Mouse (Mus musculus) midbrain, embryonic 11.5 days (tissue): ENCODE measurements around the gene Sgpl1. TPM values are rescaled to one million over a fixed set of nuclear protein-coding genes. Genes with fewer than 3 reads are reported as not detected.

Experiments used
- ATAC-seq: fragments of 200-750 bp; cut with Nextera tagmentation; 2 replicates; pipeline ENCODE4 v1.8.0; 2017; ENCODE audit warnings: moderate TSS enrichment, moderate library complexity; ENCODE audit not compliant: low FRiP score
- DNase-seq: peaks from one replicate; pipeline ENCODE4 v3.0.0; 2015; ENCODE audit warnings: low spot score; ENCODE audit errors: missing footprints
- H3K27ac ChIP-seq: fragments of 300-500 bp; sonication (generic); 2 replicates; pipeline ENCODE4 v1.5.1; 2014; ENCODE audit warnings: low read depth, low read length
- H3K27me3 ChIP-seq: fragments of 300-500 bp; sonication (generic); 2 replicates; pipeline ENCODE4 v1.6.1; 2014; ENCODE audit warnings: mild to moderate bottlenecking, low read length, moderate library complexity, mixed read lengths; ENCODE audit not compliant: control insufficient read depth, insufficient read depth
- H3K36me3 ChIP-seq: fragments of 300-500 bp; sonication (generic); 2 replicates; pipeline ENCODE4 v1.6.1; 2014; ENCODE audit warnings: mild to moderate bottlenecking, low read length, moderate library complexity, mixed read lengths; ENCODE audit not compliant: control insufficient read depth, insufficient read depth
- H3K4me1 ChIP-seq: fragments of 300-500 bp; sonication (generic); 2 replicates; pipeline ENCODE4 v1.6.1; 2014; ENCODE audit warnings: low read length; ENCODE audit not compliant: control insufficient read depth, insufficient read depth
- H3K4me2 ChIP-seq: fragments of 300-500 bp; sonication (generic); 2 replicates; pipeline ENCODE4 v1.6.1; 2014; ENCODE audit warnings: mild to moderate bottlenecking, moderate library complexity
- H3K4me3 ChIP-seq: fragments of 300-500 bp; sonication (generic); 2 replicates; pipeline ENCODE4 v1.5.1; 2014; ENCODE audit warnings: low read depth, low read length
- H3K9ac ChIP-seq: fragments of 300-500 bp; sonication (generic); 2 replicates; pipeline ENCODE4 v1.6.1; 2014; ENCODE audit warnings: low read length
- H3K9me3 ChIP-seq: fragments of 300-500 bp; sonication (generic); 2 replicates; pipeline ENCODE4 v1.6.1; 2016; ENCODE audit warnings: low read length; ENCODE audit not compliant: control insufficient read depth
- WGBS: fragments of 180-500 bp; shearing (Covaris S2); extraction: QIAGEN DNeasy Blood & Tissue Kit; methylation state at CpG from one replicate; pipeline ENCODE4 v1.1.7; 2014; 5-methylcytosine and 5-hydroxymethylcytosine counted together
- polyA plus RNA-seq: library from polyadenylated mRNA; unstranded; fragments of >200 nt; fragmentation: Nextera tagmentation; extraction: Ambion mirVana; gene quantifications from 2 replicates; pipeline ENCODE4 v1.2.1, GENCODE M21; 2014

Sgpl1 gene
- polyA plus RNA-seq, result 78.0 and 80.7 TPM in 2 replicates

DNA sequence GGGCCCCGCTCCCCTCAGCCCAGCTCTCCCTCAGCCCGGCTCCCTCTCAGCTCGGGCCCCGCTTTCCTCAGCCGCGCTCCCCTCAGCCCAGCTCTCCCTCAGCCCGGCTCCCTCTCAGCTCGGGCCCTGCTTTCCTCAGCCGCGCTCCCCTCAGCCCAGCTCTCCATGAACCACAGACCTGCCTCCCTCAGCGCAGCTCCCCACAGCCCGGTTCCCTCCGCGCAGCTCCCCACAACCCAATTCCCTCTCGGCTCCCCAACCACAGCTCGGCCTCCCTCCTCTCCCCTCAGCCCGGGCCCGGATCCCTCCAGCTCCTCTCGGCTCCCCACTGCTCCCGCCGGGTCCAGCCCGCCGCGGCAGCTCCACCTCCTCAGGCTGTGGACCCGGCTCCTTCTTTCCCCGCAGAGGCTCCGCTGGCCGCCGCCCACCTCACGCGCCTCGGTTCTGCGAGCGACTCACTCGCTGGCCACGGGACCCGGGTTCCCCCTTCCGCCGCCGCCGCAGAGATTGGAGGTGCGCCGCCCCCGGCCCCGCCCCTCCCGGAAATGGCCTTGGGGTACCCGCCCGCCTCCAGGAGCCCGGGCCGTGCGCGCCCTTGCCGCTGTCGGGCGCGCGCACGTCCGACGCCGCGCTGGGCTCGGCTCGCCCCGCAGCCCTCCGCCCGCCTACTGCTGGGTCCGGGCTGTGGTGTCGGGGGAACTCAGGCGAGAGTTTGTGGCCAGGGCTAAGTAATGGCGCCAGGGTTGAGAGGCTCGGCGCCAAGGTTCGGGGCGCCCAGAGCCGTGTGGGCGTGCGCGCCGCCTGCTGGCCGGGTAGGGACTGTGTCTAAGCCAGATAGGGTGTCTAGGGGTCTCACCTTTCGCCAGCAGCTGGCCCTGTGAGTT, at the start of gene Sgpl1:
Gene Sgpl1, minus strand, starts transcription at position 547 of the 884 bp plus-strand sequence.
- Histone ChIP-seq H3K4me2 (peak within 1 kb of the TSS; percentile 81), H3K27me3 (no peaks in the 10 kb centered on the region), H3K9me3 (no peaks in the 10 kb centered on the region), H3K27ac (peak within 1 kb of the TSS; percentile 78), H3K9ac (peak within 1 kb of the TSS; percentile 79), H3K36me3 (no peaks in the 10 kb centered on the region), H3K4me3 (peak within 1 kb of the TSS; percentile 73), H3K4me1 (peaks cover 5% of the 10 kb centered on the region)
- DNase-seq, result peak; percentile 99
- peak; percentile 87 for ATAC-seq
- WGBS, result under 1% methylated on average over 82 of the region's 82 CpGs

- no peak overlapping the region for H3K9ac ChIP-seq
- ATAC-seq (no peak), DNase-seq (no peak)
- no peaks in the 10 kb centered on the region for H3K9me3 ChIP-seq
- no peaks in the 10 kb centered on the region for H3K36me3 ChIP-seq
- H3K4me1 ChIP-seq, result peaks cover 10% of the 10 kb centered on the region
- WGBS, result 93% methylated on average over 5 of the region's 5 CpGs
- no peaks in the 10 kb centered on the region; the same call in none of the 2 replicates for H3K27me3 ChIP-seq
- H3K4me3 ChIP-seq, result no peak overlapping the region
- no peak overlapping the region for H3K27ac ChIP-seq
- H3K4me2 ChIP-seq, result no peak overlapping the region
These were observed 48.3 kb upstream of the Sgpl1 start for GRCm38 (mm10) chr10:61195718-61196291.

GRCm38 (mm10) chr10:61195216-61195615, 47.7 kb upstream of the Sgpl1 start:
- WGBS, result 88% methylated on average over 8 of the region's 8 CpGs
- no peak for DNase-seq
- no peak for ATAC-seq
- Histone ChIP-seq H3K9ac (no peak overlapping the region), H3K4me2 (no peak overlapping the region), H3K4me1 (peaks cover 7% of the 10 kb centered on the region), H3K27ac (no peak overlapping the region), H3K4me3 (no peak overlapping the region), H3K27me3 (no peaks in the 10 kb centered on the region; the same call in 1 of the 2 replicates), H3K9me3 (no peaks in the 10 kb centered on the region), H3K36me3 (no peaks in the 10 kb centered on the region)

- DNase-seq, result no peak
- no peak overlapping the region for H3K27ac ChIP-seq
- no peak overlapping the region for H3K4me3 ChIP-seq
- H3K4me2 ChIP-seq, result no peak overlapping the region
- 81% methylated on average over 9 of the region's 9 CpGs for WGBS
- no peaks in the 10 kb centered on the region for H3K9me3 ChIP-seq
- H3K9ac ChIP-seq, result no peak overlapping the region
- peaks cover under 1% of the 10 kb centered on the region; the same call in 1 of the 2 replicates for H3K4me1 ChIP-seq
- H3K36me3 ChIP-seq, result no peaks in the 10 kb centered on the region
- no peak for ATAC-seq
- H3K27me3 ChIP-seq, result no peaks in the 10 kb centered on the region; the same call in 1 of the 2 replicates
These were observed 47.1 kb upstream of the Sgpl1 start for GRCm38 (mm10) chr10:61194611-61195010.

- DNase-seq (peak; percentile 8), ATAC-seq (no peak)
- WGBS, result 69% methylated on average over 3 of the region's 3 CpGs
- Histone ChIP-seq H3K4me1 (peaks cover 3% of the 10 kb centered on the region; the same call in 1 of the 2 replicates), H3K4me2 (no peak overlapping the region), H3K27me3 (no peaks in the 10 kb centered on the region), H3K9ac (no peak overlapping the region), H3K27ac (no peak overlapping the region), H3K9me3 (no peaks in the 10 kb centered on the region), H3K36me3 (no peaks in the 10 kb centered on the region), H3K4me3 (no peak overlapping the region)
These were observed 40.5 kb upstream of the Sgpl1 start for GRCm38 (mm10) chr10:61188010-61188409.

GRCm38 (mm10) chr10:61187001-61187400, 39.5 kb upstream of the Sgpl1 start:
- no peak overlapping the region for H3K27ac ChIP-seq
- no peaks in the 10 kb centered on the region for H3K27me3 ChIP-seq
- H3K9ac ChIP-seq, result no peak overlapping the region
- no peak overlapping the region for H3K4me2 ChIP-seq
- ATAC-seq (no peak), DNase-seq (no peak)
- H3K4me1 ChIP-seq, result peaks cover 3% of the 10 kb centered on the region; the same call in 1 of the 2 replicates
- no peaks in the 10 kb centered on the region for H3K9me3 ChIP-seq
- H3K4me3 ChIP-seq, result no peak overlapping the region
- H3K36me3 ChIP-seq, result no peaks in the 10 kb centered on the region
- 86% methylated on average over 3 of the region's 3 CpGs for WGBS

- Histone ChIP-seq H3K27me3 (no peaks in the 10 kb centered on the region), H3K9ac (no peak overlapping the region), H3K9me3 (no peaks in the 10 kb centered on the region), H3K4me1 (no peaks in the 10 kb centered on the region), H3K36me3 (no peaks in the 10 kb centered on the region), H3K4me3 (no peak overlapping the region), H3K27ac (no peak overlapping the region), H3K4me2 (no peak overlapping the region)
- no peak for DNase-seq
- ATAC-seq, result no peak
- 90% methylated on average over 6 of the region's 6 CpGs for WGBS
These were observed 32.4 kb upstream of the Sgpl1 start for GRCm38 (mm10) chr10:61179927-61180326.

DNA sequence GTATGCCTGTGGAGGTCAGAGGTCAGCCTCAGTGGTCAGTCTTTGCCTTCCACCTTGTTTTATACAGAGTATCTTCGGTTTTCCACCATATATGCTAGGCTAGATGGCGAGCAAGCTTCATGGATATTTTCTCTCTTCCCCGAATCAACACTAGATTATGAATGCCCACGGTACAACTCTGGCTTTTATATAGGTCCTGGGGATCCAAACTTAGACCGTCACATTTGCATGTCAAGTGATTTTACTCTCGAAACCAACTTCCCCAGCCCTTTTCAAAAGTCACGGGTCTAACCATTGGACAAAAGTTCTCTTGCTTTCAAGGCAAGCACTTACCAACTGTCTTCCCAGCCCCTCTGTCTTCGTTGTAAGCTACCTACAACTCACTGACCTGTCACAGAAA, 31.2 kb upstream of the Sgpl1 start:
- H3K36me3 ChIP-seq, result no peaks in the 10 kb centered on the region
- H3K4me2 ChIP-seq, result no peak overlapping the region
- no peaks in the 10 kb centered on the region for H3K27me3 ChIP-seq
- no peak overlapping the region for H3K27ac ChIP-seq
- H3K4me1 ChIP-seq, result no peaks in the 10 kb centered on the region
- WGBS, result 86% methylated on average over 8 of the region's 8 CpGs
- ATAC-seq, result no peak
- H3K4me3 ChIP-seq, result no peak overlapping the region
- no peak for DNase-seq
- H3K9ac ChIP-seq, result no peak overlapping the region
- H3K9me3 ChIP-seq, result no peaks in the 10 kb centered on the region

DNA sequence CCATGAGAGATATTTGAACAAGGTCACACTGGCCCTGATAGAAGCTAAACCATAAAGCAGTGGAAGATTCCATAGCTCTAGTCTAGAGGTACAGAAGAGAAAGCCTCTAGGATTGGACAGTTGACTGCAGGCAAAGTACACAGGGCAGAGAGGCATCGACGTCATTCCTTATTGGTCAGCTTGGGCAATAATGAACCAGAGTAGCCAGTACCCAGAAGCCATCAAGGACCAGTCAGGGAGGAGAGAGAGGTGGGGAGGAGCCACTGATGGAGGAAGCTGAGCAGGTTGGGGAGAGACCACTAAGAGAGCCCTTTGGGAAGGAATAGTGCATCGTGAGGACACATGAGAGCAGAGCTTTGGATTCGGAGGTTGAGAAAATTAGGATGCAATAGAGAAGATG, 30.2 kb upstream of the Sgpl1 start:
- no peaks in the 10 kb centered on the region for H3K4me1 ChIP-seq
- H3K4me3 ChIP-seq, result no peak overlapping the region
- ATAC-seq, result no peak
- H3K9ac ChIP-seq, result no peak overlapping the region
- no peak overlapping the region for H3K27ac ChIP-seq
- H3K9me3 ChIP-seq, result no peaks in the 10 kb centered on the region
- WGBS, result 87% methylated on average over 4 of the region's 4 CpGs
- no peak overlapping the region for H3K4me2 ChIP-seq
- no peak for DNase-seq
- H3K36me3 ChIP-seq, result no peaks in the 10 kb centered on the region
- no peaks in the 10 kb centered on the region for H3K27me3 ChIP-seq
